Mouse (Mus musculus): ENCODE data around the gene Dusp12. TPM values are rescaled to one million over a fixed set of nuclear protein-coding genes. Genes with fewer than 3 reads are reported as not detected.

Gene Dusp12
- polyA plus RNA-seq, 1 experiment, result 0.16 TPM

GRCm38 (mm10) chr1:170834756-170835155 lies 50.6 kb downstream of the Dusp12 start:
- TF ChIP-seq TAL1 (IDR thresholded peaks at IDR 0.05; ENCODE audit: low read length) (no peak), GATA1 (IDR thresholded peaks at IDR 0.05; ENCODE audit: low read length) (no peak)
- Histone ChIP-seq H3K27me3 (ENCODE audit: control insufficient read depth) (no peaks in the 10 kb centered on the region), H3K36me3 (ENCODE audit: control insufficient read depth) (peaks cover 65% of the 10 kb centered on the region), H3K9me3 (ENCODE audit: control insufficient read depth, low read length) (no peaks in the 10 kb centered on the region), H3K4me3 (replicated peaks) (no peak overlapping the region), H3K4me1 (ENCODE audit: control insufficient read depth) (peaks cover 6% of the 10 kb centered on the region)

- Histone ChIP-seq H3K36me3 (ENCODE audit: control insufficient read depth) (peaks cover 44% of the 10 kb centered on the region), H3K9me3 (ENCODE audit: control insufficient read depth, low read length) (no peaks in the 10 kb centered on the region), H3K4me3 (replicated peaks) (no peak overlapping the region), H3K4me1 (ENCODE audit: control insufficient read depth) (peaks cover 6% of the 10 kb centered on the region), H3K27me3 (ENCODE audit: control insufficient read depth) (no peaks in the 10 kb centered on the region)
- TF ChIP-seq TAL1 (IDR thresholded peaks at IDR 0.05; ENCODE audit: low read length), result no peak
- TF ChIP-seq GATA1 (IDR thresholded peaks at IDR 0.05; ENCODE audit: low read length), result no peak
Observed at GRCm38 (mm10) chr1:170829781-170830180, 55.6 kb downstream of the Dusp12 start.

- no peak overlapping the region for H3K4me3 ChIP-seq (replicated peaks)
- H3K36me3 ChIP-seq (ENCODE audit: control insufficient read depth), result peaks cover 41% of the 10 kb centered on the region
- TF ChIP-seq GATA1 (IDR thresholded peaks at IDR 0.05; ENCODE audit: low read length) (no peak), TAL1 (IDR thresholded peaks at IDR 0.05; ENCODE audit: low read length) (no peak)
- H3K9me3 ChIP-seq (ENCODE audit: control insufficient read depth, low read length), result no peaks in the 10 kb centered on the region
- H3K27me3 ChIP-seq (ENCODE audit: control insufficient read depth), result no peaks in the 10 kb centered on the region
- H3K4me1 ChIP-seq (ENCODE audit: control insufficient read depth), result peaks cover 6% of the 10 kb centered on the region
Observed at GRCm38 (mm10) chr1:170829344-170829743, 56.0 kb downstream of the Dusp12 start.

Other genes starting within 250 kb of the Dusp12 start
- gene Olfml2b, start 241.0 kb downstream of the Dusp12 start, polyA plus RNA-seq (2012), result not detected in 2 replicates
- gene Atf6, start 17.8 kb downstream of the Dusp12 start, polyA plus RNA-seq (2012), result 0.21 and 0.22 TPM in 2 replicates
- 0.28 and 0.80 TPM in 2 replicates for gene Gm26620, start 475 bp downstream of the Dusp12 start, polyA plus RNA-seq (2012)
- not detected in 2 replicates for gene Fcrlb, start 27.4 kb upstream of the Dusp12 start, polyA plus RNA-seq (2012)
- gene Fcrla, start 42.0 kb upstream of the Dusp12 start, polyA plus RNA-seq (2012), result not detected in 2 replicates
- not detected in 2 replicates for gene Fcgr2b, start 91.0 kb upstream of the Dusp12 start, polyA plus RNA-seq (2012)
- gene Fcgr4, start 133.4 kb upstream of the Dusp12 start, polyA plus RNA-seq (2012), result not detected in 2 replicates
- 0.06 TPM in 1 of 2 replicates, not detected in the other for gene Fcgr3, start 179.4 kb upstream of the Dusp12 start, polyA plus RNA-seq (2012)
- gene Cfap126, start 228.4 kb upstream of the Dusp12 start, polyA plus RNA-seq (2012), result 0.37 and 0.64 TPM in 2 replicates